Mouse (Mus musculus): Measurements from ENCODE around the gene Tmem183a. TPM values are rescaled to one million over a fixed set of nuclear protein-coding genes. Genes with fewer than 3 reads are reported as not detected.

Tmem183a gene
- polyA plus RNA-seq, 1 experiment from 2014 or later: 95.6 TPM

DNA sequence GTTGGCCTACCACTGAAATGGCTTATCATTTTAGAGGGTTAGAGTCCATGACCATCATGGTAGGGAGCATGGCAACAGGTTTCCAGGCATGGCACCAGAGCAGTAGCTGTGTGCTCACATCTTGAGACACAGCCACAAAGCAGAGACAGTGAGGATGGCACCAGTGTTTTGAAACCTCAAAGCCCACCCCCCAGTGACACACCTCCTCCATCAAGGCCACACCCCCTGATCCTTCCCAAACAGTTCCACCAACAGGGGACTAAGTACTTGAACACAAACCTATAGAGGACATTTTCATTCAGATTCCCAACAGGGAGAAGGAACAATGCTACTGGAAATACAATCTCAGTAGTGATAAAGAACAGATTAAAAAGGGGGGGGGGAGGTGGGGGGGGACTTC, 23.4 kb upstream of the Tmem183a start:
- H3K27me3 ChIP-seq (replicated peaks; ENCODE audit: control insufficient read depth, insufficient read depth, low read length): no peaks in the 10 kb centered on the region; the same call in 1 of the 2 replicates
- H3K4me2 ChIP-seq: no peak overlapping the region
- H3K9ac ChIP-seq (ENCODE audit: low read depth, low read length): no peak overlapping the region
- H3K27ac ChIP-seq (ENCODE audit: low read depth, low read length): no peak overlapping the region
- H3K4me3 ChIP-seq (ENCODE audit: low read depth, low read length): no peak overlapping the region
- no peaks in the 10 kb centered on the region for H3K4me1 ChIP-seq (replicated peaks; ENCODE audit: control insufficient read depth, insufficient read depth, low read length)
- no peak for DNase-seq (ENCODE audit: low spot score)
- no peak for ATAC-seq (replicated peaks; ENCODE audit: low FRiP score)
- H3K9me3 ChIP-seq (ENCODE audit: control insufficient read depth, low read length): no peaks in the 10 kb centered on the region
- no peaks in the 10 kb centered on the region for H3K36me3 ChIP-seq (ENCODE audit: control insufficient read depth, insufficient read depth, low read length)

DNA sequence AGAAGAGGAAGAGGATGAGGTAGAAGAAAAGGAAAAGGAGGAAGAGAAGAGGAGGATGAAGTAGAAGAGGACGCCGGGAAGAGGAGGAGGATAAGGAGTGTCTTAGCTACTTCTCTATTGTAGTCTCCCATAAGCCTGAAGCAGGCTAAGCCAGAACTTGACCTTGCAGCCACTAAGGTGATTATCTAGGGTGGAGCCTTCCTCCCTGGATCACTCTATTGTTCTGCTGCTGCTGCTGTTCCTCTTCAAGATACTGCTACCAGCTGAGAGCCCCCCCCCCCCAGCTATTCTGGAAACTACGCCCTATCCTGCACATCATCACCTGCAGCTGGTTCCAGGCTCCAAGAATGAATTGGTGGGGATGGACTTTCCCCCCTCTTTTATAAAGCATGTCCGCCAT, 22.8 kb upstream of the Tmem183a start:
- H3K9ac ChIP-seq (ENCODE audit: low read depth, low read length): no peak overlapping the region
- no peaks in the 10 kb centered on the region for H3K9me3 ChIP-seq (ENCODE audit: control insufficient read depth, low read length)
- no peak overlapping the region for H3K27ac ChIP-seq (ENCODE audit: low read depth, low read length)
- no peak for DNase-seq (ENCODE audit: low spot score)
- no peaks in the 10 kb centered on the region; the same call in 1 of the 2 replicates for H3K27me3 ChIP-seq (replicated peaks; ENCODE audit: control insufficient read depth, insufficient read depth, low read length)
- WGBS: 88% methylated on average over 4 of the region's 4 CpGs
- no peaks in the 10 kb centered on the region for H3K4me1 ChIP-seq (replicated peaks; ENCODE audit: control insufficient read depth, insufficient read depth, low read length)
- H3K4me2 ChIP-seq: no peak overlapping the region
- no peak overlapping the region for H3K4me3 ChIP-seq (ENCODE audit: low read depth, low read length)
- H3K36me3 ChIP-seq (ENCODE audit: control insufficient read depth, insufficient read depth, low read length): no peaks in the 10 kb centered on the region
- no peak for ATAC-seq (replicated peaks; ENCODE audit: low FRiP score)

DNA sequence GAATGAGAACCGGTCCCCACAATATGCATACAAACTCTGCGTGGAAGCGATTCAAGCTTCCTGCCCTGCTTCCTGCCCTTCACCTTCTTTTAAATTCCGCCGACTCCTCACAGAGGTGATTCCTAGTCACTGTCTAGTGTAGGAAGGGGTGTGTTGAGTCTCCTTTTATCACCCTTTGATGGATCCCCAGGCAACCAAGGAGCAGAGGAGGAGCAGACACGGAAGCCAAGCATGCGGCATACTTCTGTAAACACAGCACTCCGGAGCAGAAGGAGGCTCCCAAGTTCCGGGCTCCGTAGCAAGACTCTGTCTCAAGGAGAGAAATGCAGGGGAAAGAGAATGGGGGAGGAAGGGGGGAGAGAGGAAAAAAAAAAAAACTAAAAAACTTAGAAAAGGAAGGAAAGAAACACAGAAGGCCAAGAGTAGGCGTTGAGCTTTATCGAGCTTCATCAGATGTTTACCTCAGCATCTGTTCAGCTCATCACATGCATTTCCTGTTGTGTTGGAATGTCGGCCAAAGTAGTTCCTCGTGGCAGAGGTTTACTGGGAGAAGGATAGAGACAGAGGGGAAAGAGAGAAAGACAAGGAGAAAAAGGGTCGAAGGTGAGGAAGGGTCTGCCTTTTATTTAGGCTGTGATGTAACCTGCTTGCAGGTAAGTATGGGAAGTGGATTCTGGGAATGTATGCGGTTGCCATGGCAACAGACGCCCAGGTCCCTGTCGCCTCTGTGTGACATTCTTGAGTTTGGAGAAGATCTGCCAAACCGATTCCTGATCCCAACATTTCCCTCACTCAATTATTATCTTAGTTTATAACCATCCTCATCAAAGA, 20.2 kb upstream of the Tmem183a start:
- H3K4me1 ChIP-seq (replicated peaks; ENCODE audit: control insufficient read depth, insufficient read depth, low read length): no peaks in the 10 kb centered on the region
- DNase-seq (ENCODE audit: low spot score): no peak
- WGBS: 4% methylated on average over 19 of the region's 19 CpGs
- H3K9ac ChIP-seq (ENCODE audit: low read depth, low read length): peak overlapping the region; percentile 20; the same call in 1 of the 2 replicates
- H3K4me2 ChIP-seq: peak overlapping the region; percentile 55
- H3K27me3 ChIP-seq (replicated peaks; ENCODE audit: control insufficient read depth, insufficient read depth, low read length): no peaks in the 10 kb centered on the region
- ATAC-seq (replicated peaks; ENCODE audit: low FRiP score): no peak
- peak overlapping the region; percentile 19 for H3K4me3 ChIP-seq (ENCODE audit: low read depth, low read length)
- H3K36me3 ChIP-seq (ENCODE audit: control insufficient read depth, insufficient read depth, low read length): no peaks in the 10 kb centered on the region
- H3K9me3 ChIP-seq (ENCODE audit: control insufficient read depth, low read length): no peaks in the 10 kb centered on the region
- no peak overlapping the region for H3K27ac ChIP-seq (ENCODE audit: low read depth, low read length)

DNA sequence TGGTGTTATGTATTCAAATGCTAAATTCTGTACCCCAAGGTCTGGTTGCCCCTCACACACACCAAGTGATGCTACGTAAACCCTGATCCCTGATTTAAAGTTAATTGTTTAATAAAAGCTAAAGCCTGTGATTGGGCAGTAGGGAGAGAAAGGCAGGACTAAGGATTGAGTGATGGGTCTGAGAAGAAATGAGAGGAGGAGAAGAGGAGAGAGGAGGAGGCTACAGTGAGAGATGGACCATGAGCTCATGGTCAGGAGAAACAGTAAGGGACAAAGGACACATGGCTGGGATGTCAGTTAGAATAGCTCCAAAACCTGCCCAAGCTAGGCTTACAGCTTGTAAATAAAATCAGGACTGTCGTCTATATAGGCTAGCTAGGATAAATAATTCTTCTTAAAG, 19.3 kb upstream of the Tmem183a start:
- Histone ChIP-seq H3K36me3 (ENCODE audit: control insufficient read depth, insufficient read depth, low read length) (no peaks in the 10 kb centered on the region), H3K9me3 (ENCODE audit: control insufficient read depth, low read length) (no peaks in the 10 kb centered on the region), H3K4me1 (replicated peaks; ENCODE audit: control insufficient read depth, insufficient read depth, low read length) (no peaks in the 10 kb centered on the region), H3K9ac (ENCODE audit: low read depth, low read length) (no peak overlapping the region), H3K4me2 (no peak overlapping the region), H3K4me3 (ENCODE audit: low read depth, low read length) (no peak overlapping the region), H3K27ac (ENCODE audit: low read depth, low read length) (no peak overlapping the region), H3K27me3 (replicated peaks; ENCODE audit: control insufficient read depth, insufficient read depth, low read length) (no peaks in the 10 kb centered on the region)
- WGBS: 75% methylated on average over 2 of the region's 2 CpGs
- ATAC-seq (replicated peaks; ENCODE audit: low FRiP score) (no peak), DNase-seq (ENCODE audit: low spot score) (no peak)

DNA sequence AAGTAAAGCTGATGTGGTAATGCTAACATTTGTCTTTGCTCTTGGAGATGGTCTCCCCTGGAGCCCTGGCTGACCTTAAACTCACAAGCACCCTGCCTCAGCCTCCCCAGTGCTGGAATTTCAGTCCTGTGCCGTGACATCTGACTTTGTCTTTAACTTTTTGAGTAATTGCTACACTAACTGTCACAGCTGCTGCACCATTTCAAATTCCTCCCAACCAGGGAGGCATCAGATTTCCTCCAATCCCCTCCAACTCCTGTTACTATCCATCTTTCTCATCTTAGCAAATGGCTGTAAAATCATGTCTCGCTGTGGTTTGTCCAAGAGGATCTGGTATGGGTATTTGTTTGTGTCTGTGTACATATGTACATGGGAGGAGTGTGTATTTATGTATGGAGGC, 12.3 kb upstream of the Tmem183a start:
- WGBS: 71% methylated on average over 2 of the region's 2 CpGs

DNA sequence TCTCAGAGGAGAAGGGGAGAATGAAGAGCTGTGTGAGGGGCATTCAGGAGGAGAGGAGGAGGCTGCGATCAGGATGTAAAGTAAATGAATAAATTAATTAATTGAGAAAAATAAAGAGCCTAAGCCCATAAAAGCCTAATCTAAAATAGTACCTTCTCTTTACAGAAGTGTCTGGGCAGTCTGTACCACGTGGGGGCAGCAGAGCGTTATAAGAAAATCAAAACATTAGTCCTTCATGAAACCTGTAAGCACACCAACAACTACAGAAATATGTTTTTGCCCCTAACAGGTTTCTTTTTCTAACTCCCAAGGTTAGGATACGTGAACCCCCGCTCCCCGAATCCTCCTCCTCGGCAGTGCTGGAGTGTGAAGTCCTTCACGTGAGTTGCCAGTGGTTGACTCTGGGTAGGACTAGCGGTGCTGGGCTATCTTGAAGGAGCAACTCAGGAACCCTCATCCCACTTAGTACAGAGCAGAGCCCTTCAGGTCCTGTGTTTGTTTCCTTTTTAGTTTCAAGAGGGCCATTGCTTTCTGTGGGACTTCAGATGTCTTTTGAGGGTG, 7.1 kb upstream of the Tmem183a start:
- Histone ChIP-seq H3K36me3 (ENCODE audit: control insufficient read depth, insufficient read depth, low read length) (no peaks in the 10 kb centered on the region), H3K27me3 (replicated peaks; ENCODE audit: control insufficient read depth, insufficient read depth, low read length) (no peaks in the 10 kb centered on the region), H3K9ac (ENCODE audit: low read depth, low read length) (no peak overlapping the region), H3K9me3 (ENCODE audit: control insufficient read depth, low read length) (0 out of 2 replicates have a peak, but pooled peaks cover 3% of the 10 kb centered on the region), H3K27ac (ENCODE audit: low read depth, low read length) (no peak overlapping the region), H3K4me2 (no peak overlapping the region), H3K4me3 (ENCODE audit: low read depth, low read length) (no peak overlapping the region), H3K4me1 (replicated peaks; ENCODE audit: control insufficient read depth, insufficient read depth, low read length) (no peaks in the 10 kb centered on the region)
- no peak for DNase-seq (ENCODE audit: low spot score)
- no peak for ATAC-seq (replicated peaks; ENCODE audit: low FRiP score)
- WGBS: 48% methylated on average over 9 of the region's 9 CpGs

More for the DNA sequence above, 12.3 kb upstream of the Tmem183a start:
- Histone ChIP-seq H3K27me3 (replicated peaks; ENCODE audit: control insufficient read depth, insufficient read depth, low read length) (no peaks in the 10 kb centered on the region), H3K36me3 (ENCODE audit: control insufficient read depth, insufficient read depth, low read length) (no peaks in the 10 kb centered on the region), H3K4me1 (replicated peaks; ENCODE audit: control insufficient read depth, insufficient read depth, low read length) (no peaks in the 10 kb centered on the region), H3K9ac (ENCODE audit: low read depth, low read length) (no peak overlapping the region), H3K4me2 (no peak overlapping the region), H3K27ac (ENCODE audit: low read depth, low read length) (no peak overlapping the region), H3K9me3 (ENCODE audit: control insufficient read depth, low read length) (0 out of 2 replicates have a peak, but pooled peaks cover 3% of the 10 kb centered on the region), H3K4me3 (ENCODE audit: low read depth, low read length) (no peak overlapping the region)
- no peak for ATAC-seq (replicated peaks; ENCODE audit: low FRiP score)
- no peak for DNase-seq (ENCODE audit: low spot score)

DNA sequence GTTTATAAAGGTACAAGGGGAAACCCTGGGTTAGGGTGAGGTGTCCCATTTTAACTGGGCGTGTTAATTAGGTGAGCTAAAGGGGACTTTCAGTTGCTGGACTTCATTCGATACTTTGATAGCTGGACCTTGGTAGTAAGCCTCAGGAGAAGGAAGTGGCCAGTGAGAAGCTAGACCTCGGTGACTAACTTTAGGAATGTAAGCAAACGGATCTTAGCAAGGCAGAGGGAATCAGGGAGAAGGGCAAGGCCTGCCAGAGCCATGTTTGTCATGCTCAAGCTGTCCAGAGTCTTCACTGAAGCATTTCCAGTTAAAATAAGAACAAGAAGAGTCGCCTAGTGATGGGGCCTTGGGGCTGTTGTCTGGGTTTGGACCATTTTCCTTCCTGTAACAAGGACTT, 3.7 kb upstream of the Tmem183a start:
- no peak overlapping the region for H3K4me2 ChIP-seq
- DNase-seq (ENCODE audit: low spot score) (no peak), ATAC-seq (replicated peaks; ENCODE audit: low FRiP score) (no peak)
- no peak overlapping the region for H3K4me3 ChIP-seq (ENCODE audit: low read depth, low read length)
- H3K9me3 ChIP-seq (ENCODE audit: control insufficient read depth, low read length): 0 out of 2 replicates have a peak, but pooled peaks cover 3% of the 10 kb centered on the region
- H3K36me3 ChIP-seq (ENCODE audit: control insufficient read depth, insufficient read depth, low read length): no peaks in the 10 kb centered on the region; the same call in 1 of the 2 replicates
- H3K27me3 ChIP-seq (replicated peaks; ENCODE audit: control insufficient read depth, insufficient read depth, low read length): no peaks in the 10 kb centered on the region
- 65% methylated on average over 5 of the region's 5 CpGs for WGBS
- no peak overlapping the region for H3K27ac ChIP-seq (ENCODE audit: low read depth, low read length)
- H3K4me1 ChIP-seq (replicated peaks; ENCODE audit: control insufficient read depth, insufficient read depth, low read length): 0 out of 2 replicates have a peak, but pooled peaks cover 4% of the 10 kb centered on the region
- H3K9ac ChIP-seq (ENCODE audit: low read depth, low read length): no peak overlapping the region

DNA sequence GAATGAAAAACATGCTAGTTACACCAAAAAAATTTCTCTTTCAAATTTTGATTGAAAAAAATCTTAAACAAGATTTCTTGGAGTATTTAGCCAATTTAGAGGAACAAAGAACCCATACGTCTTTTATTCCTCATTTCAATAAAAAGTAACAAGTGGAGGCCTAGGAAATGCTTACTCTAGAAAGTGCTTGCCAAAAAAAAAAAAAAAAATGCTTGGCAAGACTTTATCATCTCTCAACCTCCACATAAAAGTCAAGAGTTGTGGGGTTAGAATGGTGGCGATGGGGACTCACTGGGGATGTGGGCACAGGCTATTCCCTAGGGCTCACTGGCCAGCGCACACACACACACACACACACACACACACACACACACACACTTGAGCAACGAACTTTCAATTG, 1.4 kb upstream of the Tmem183a start:
- no peak for DNase-seq (ENCODE audit: low spot score)
- peaks cover 8% of the 10 kb centered on the region for H3K36me3 ChIP-seq (ENCODE audit: control insufficient read depth, insufficient read depth, low read length)
- ATAC-seq (replicated peaks; ENCODE audit: low FRiP score): no peak
- H3K27me3 ChIP-seq (replicated peaks; ENCODE audit: control insufficient read depth, insufficient read depth, low read length): no peaks in the 10 kb centered on the region
- H3K9me3 ChIP-seq (ENCODE audit: control insufficient read depth, low read length): no peaks in the 10 kb centered on the region
- WGBS: 80% methylated on average over 4 of the region's 4 CpGs
- no peak overlapping the region for H3K27ac ChIP-seq (ENCODE audit: low read depth, low read length)
- 0 out of 2 replicates have a peak, but pooled peaks cover 7% of the 10 kb centered on the region for H3K4me1 ChIP-seq (replicated peaks; ENCODE audit: control insufficient read depth, insufficient read depth, low read length)
- no peak overlapping the region for H3K4me3 ChIP-seq (ENCODE audit: low read depth, low read length)
- no peak overlapping the region for H3K9ac ChIP-seq (ENCODE audit: low read depth, low read length)
- no peak overlapping the region for H3K4me2 ChIP-seq
